Mouse (Mus musculus) cerebellum, adult 11 months (tissue): ENCODE results near the gene 9930104L06Rik.

ENCODE experiments used
- DNase-seq: peaks from one replicate; pipeline ENCODE4 v3.0.0; 2022

The 9930104L06Rik gene

DNA sequence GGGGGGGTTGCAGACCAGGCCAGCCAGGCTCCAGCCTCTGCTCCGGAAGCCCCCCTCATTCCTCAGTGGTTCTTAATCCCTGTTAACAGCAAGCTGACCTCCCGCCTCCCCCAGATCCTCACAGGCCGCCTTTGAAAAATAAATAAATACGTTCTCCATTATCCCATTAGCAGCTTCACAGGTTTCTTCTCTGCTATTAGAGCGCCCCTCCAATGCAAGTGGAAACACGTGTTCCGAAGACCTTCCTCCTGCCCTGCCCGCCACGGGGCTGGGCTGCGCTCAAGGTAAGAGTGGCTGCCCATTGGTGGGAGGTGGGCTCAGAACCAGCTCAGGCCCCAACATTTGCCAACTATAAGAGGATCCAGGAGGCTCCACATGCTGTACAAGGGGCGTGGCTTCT is 25.7 kb downstream of the 9930104L06Rik start:
- DNase-seq: no peak

DNA sequence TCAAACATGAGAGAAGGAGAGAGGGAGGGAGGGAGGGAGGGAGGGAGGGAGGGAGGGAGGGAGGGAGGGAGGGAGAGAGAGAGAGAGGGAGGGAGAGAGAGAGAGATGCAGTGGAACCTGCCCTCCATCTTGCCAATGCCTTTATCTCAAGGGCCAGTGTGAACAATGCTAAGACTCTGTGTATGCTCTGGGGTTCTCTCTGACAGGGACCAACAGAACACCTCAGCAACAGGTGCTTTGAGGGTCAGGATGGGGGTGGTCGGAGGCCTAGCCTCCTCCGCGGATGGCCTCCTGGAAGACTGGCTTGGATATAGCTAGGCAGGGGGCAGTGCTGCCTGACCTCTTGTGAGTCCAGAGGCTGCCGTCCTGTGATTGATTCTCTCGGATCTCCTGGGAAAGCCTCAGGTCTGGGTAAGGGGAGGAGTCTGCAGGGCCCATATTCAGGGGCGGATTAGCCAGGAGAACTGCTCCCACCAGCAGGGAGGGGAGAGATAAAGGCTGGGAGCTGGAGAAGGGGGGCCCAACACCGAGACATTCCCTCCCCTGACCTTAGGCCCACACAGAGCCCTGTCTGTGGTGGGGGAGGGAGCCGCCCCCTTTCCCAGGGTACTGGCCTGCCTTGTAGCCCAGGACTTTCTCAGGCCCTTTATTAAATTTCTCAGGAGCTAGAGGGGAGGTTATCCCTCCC is 28.2 kb downstream of the 9930104L06Rik start:
- no peak for DNase-seq

DNA sequence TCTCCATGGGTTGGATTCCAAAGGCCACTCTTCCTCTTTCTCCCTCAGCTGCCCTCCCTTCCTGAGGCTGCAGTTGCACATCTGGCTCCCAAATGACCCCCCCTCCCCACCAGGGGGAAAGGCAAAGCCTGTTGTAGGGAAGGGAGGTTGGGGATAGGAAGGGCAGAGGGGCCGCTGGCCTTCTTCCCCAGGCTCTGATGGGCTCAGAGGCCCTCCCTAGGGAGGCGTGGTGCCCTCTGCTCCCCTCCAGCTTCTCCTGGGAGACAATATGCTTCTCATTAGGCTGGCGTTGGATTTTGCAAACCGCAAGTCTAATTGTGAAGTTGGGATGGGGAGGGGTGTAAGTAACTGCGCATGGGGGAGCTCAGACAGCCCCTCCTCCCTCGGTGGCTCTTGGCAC is 31.9 kb downstream of the 9930104L06Rik start:
- no peak for DNase-seq

DNA sequence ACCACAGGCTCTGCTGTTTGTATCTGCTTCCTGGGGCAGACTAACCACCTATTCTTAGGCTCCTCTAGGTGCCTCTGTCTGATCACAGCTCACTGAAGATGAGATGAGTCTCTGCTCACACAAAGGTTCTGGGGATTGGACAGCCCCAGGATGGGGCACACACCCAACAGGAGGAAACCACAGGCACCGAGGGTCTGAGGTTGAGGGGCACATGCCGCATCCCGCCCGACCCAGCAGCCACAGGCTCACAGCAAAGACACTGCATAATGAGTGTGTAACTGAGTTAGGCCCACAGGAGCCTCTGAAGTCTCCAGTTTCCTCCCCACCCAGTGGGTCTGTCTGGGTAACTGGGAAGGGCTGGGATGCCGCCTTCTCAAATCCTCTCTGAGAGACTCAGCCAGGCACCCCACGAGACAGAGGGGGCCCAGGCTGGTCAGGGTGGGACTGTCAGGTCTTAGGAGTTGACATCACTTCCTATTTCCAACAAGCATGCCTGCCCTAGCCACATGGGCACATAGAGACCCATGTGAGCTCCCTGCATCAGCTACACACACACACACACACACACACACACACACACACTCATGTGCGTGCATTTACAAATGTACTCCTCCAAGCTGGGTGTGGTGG is 32.5 kb downstream of the 9930104L06Rik start:
- no peak for DNase-seq

DNA sequence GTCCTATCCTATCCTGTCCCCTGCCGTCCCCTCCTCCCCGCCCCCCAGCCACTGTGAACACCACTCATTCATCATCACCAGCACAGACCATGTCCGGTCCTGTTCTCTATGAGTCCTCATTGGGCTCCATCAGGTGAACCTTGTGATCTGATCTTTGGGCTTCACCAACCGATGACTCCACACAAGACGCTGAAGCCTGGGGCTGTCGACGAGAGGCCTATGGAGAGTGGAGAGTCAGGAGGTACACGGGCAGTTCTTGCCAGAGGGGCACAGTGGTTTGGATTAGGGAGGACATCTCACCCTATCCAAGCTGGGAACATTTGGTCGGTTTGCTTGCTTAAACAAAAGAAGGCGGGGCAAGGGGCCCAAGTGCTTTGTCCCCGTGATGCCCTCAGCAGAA is 33.3 kb downstream of the 9930104L06Rik start:
- DNase-seq: no peak

DNA sequence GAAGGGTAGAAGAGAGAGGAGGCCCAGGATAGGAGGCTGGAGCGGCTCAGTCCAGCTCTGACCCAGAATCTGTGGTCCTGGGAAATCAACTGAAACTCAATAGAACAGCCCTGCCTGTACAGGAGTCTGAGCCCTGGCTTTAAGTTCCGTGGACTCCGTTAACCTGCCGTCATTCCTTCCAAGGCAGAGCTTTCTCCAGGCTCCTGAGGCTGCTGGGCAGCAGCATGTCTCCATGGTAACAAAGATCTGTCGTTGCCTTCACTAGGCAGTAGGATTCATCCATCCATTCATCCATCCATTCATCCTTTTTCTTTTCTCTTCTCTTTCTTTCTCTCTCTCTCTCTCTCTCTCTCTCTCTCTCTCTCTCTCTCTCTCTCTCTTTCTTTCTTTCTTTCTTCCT is 33.8 kb downstream of the 9930104L06Rik start:
- DNase-seq: no peak

DNA sequence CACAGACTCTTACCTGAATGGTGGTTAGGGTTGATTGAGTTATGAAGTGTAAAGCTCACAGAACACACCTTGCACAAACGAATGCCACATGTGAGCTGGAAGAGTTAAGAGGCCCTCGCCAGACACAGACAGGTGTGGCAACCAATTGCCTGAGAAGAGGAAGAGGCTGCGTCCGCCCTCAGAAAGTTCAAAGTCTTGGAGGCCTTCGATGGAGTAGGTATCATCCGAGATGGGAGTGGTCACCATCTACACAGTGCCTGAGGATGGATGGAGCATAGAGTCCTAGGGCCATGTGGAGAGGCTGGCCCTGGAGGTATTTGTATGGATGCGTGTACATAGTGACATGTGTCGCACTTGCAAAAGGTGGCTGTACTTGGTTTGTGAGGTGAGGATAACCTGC is 34.2 kb downstream of the 9930104L06Rik start:
- DNase-seq: no peak

DNA sequence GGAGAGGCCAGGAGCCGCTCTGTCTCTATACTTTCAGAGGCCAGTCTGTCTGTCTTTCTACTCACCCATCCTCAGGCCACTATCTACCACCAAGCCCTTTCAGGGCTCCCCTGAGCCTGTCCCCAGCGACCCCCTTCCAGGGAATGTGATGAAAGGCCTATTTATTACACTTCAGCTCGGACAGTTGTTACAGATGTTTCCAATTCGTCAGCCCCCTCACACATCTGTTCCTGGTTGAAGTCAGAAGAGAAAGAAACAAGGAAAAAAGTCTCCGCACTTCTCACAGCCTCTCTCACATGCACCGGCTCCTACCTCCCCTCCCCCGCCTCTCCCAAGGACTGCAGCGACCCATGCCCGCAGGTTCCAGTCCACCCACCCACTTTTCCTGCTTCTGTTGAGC is 35.5 kb downstream of the 9930104L06Rik start:
- no peak for DNase-seq

DNA sequence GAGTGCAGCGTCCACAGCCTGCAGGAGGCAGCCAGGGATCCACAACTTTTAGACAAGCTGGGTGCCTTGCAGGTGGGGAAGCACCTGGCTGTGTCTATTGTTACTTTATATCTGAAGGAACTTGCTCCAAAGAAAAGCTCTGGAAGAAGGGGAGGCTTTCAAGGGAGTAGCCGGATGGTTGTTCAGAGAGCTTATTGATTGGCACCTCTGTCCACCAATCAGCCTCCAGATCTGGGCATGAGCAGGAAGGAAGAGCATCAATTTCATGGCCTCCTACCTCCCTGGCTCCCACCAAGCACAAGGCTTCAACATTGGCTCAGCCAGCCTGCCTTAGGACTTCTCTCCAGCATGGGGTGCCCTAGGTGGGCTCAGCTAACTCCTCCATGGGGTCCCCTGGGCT is 36.4 kb downstream of the 9930104L06Rik start:
- DNase-seq: no peak

DNA sequence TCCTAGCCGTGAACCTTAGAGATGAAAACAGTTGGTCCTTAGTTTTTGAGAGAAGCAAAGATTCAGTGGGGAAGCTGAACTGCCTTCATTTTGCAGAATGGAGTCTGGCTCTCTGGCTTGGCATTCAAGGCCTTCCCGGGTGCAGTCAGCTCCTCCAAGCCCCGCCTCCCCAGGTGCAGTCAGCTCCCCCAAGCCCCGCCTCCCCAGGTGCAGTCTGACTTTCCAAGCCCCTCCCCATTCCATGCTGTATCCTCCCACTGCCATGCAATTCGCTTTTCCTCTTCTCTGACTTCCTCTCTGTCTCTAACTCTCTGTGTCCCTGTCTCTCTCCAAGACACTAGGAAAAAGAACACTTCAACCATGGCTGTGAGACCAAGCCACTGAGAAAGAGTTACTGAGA is 41.4 kb downstream of the 9930104L06Rik start:
- DNase-seq: no peak

DNA sequence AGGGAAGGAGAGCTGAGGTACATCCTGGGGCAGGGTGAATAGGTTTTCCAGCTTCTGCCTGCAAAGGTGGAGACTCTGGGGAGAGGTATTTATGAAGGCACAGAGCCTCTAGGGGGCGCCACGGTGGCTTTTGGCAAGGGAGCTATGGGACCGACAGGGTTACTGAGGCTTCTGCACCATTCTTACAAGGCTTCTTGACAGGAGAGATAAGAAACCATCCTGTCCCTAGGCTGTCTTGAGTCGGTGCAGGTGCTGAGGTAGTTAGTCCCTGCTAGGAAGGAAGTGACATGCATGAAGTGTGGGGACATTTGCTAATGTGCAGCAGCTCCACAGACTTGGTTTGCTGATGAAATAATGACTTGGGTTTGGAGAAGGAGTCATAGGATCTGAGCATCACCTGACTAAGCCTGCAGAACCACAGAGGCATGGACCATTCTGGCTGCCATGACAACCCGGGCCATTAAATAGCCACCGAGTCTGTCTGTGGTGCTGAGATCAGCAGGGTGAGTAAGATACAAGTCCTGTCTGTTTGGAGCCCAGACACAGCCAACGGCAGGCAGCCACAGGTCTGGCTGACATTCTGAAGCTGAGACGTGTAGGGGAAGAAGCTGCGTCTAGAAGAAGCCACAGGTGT is 47.2 kb downstream of the 9930104L06Rik start:
- no peak for DNase-seq

DNA sequence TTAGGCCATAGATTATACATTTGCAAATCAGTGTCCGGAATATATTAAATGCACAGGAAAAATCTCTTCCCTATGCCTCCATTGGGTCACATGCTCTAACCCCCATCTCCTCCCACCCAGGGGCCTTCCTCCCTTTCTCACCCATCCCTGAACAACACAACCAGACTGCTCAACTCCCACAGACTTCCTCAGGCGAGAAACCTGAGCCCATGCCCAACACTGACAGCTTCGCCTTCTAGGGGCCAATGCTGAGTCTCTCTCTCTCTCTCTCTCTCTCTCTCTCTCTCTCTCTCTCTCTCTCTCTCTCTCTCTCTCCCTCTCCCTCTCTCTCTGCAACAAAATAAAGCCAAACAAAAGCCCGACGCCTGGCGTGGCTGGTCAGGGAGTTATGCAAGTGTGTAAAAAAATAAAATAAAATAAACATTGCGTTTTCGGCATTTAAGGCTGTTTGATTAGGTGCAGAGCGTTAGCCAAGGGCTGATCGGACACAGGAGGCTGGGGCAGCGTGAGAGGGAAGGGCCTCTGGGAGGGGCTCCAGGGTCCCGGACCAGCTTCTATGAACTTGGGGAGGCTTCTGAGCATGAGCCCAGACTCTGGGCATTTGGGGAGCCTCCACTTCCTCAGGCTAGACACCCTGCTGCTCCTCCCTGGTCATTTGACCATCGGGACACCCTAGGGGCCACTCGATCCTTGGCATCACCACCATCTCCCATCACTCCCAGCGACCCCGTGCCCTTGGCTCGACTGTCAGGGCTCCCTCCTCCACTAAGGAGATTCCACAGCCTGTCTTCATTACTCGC is 48.2 kb downstream of the 9930104L06Rik start:
- no peak for DNase-seq

DNA sequence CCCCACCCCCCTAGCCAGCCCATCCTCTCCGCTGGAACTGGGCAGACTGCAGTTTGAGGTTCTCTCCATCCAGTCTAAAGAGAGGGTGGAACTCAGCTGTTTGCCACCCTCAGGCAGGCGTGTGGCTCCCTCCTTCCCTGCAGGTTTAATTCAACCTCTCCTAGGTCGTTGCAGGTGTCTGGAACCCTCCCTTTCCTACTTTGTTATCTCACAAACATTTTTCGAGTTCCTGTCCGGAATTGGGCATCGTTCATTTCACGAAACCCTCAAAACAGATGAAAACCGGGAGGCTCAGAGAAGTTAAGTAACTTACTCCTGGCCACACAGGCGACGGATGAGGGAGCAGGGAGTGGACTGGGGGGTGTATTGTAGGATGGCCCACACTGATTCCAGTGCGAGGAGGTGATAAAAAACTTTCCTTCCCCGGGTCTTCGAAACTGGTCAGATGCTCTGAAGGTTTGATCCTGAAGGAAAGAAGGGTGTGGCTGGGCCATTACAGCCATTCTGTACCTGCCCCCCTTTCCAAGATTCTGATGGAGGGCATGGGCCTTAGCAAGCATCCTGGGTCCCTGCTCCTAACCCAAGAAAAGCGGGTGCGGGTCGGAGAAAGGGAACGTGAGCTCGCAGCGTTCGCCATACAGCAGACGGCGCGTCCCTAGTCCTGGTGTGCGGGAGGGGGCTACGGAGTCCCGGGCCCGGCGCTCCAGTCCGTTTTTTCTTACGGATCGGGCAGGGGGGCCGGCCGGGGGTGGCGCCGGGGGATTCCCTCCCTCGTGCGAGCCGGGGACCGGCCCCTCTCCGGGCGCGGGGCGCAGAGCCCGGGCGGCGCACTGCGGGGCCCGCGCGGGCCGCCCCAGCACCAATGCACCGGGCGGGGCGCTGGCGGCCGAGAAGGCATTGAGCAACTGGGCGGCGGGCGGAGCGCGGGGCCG is 49.1 kb downstream of the 9930104L06Rik start, which contains the start of gene Rspo1:
Gene Rspo1 (plus strand): TSS at position 760 of the 932 bp plus-strand sequence.
- no peak for DNase-seq

DNA sequence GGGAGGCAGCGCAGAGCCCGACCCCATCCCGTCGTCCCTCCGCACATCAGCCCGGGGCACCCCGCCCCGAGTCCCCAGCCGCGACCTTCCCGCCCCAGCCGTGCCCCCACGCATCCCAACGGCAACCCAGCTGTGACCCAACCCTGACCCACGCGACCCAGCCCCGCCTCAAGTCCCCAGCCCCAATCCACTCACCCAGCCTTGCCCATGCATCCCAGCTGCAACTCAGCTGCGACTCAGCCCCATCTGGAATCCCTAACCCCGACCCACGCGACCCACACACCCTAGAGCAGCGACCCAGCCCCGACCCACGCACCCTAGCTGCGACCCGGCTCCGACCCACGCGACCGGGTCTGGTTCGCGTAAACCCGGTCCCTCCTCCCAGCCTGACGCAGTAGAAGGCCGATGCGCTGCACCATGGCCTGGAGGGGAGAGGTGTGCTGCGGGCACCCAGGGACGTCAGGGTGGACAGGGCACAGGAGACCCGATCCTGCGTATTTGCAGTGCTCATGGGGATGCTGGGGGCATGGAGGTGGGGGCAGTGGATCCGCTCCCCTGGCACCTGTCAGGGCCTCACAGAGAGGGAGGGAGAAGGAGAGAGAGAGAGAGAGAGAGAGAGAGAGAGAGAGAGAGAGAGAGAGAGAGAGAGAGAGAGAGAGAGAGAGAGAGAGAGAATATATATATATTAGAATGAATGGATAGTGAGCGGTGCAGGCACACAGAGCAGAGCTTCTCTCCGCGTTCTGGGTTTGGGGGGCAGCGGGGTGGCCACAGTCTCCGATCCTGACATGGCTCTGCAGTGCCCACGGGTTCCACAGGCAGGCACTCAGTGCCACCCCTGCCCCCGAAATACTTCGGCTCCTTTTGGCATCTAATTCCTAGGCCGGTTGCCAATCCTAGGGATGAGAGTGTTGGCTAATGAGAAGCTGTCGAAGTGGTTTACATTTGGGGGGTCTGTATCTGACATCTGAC is 50.2 kb downstream of the 9930104L06Rik start:
- no peak for DNase-seq

DNA sequence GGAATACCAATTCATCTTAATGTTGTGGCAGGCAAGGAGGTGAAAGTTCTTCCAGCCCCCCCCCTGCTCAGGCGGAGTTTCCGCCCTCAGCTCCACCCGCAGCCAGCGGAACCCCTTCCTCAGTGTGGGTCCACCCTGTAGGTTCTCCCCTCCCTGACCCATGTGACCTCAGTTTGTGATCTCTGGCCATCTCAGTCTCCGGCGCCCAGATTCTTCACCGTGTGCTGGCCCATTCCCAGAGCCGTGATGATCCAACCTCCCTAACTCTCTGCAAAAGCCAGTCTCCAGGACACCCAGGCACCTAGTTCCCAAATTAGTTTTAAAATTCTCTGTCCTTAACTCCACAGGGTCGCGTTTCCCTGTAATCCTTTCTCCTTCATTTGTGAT is 50.9 kb downstream of the 9930104L06Rik start:
- no peak for DNase-seq

DNA sequence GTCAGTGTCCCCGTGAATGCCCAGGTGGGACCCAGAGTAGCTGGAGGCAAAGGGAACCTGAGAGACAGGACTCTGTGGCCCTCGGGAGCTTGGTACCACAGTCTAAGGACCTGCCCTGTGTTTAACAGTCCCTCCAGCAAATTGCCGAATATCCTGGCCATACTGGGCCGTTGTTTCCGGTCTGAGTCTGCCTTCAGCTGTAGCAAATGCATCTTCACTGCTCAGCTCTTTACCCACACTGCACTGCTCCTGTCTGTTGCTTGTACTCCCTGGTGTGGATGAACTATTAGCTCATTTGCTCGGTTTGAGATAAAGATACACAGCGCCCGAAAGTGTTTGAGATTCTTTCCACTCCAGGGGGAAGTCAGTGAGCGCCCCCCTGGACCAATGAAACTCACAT is 51.5 kb downstream of the 9930104L06Rik start:
- no peak for DNase-seq

DNA sequence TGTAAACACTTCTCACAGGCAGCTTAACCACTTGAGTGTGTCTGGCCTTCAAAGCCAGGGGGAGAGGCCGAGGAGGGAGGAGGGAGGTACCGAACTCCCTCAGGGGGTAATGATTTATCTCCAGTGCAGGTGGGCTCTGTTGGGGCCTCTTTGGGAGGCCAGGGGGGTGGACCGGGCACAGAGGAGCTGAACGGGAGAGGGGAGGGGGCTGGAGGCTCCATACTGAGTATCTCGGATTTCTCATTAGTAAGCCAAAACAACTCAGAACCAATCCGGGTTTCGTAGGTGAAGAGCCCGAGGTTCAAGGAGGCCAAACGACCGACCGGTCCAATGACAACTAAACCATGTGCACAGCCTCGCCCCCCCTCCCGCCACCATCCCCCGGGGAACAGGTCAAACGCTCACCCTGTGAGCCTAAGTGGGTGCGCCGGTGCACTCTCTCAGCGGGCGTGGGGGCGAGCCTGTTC is 53.0 kb downstream of the 9930104L06Rik start:
- no peak for DNase-seq

DNA sequence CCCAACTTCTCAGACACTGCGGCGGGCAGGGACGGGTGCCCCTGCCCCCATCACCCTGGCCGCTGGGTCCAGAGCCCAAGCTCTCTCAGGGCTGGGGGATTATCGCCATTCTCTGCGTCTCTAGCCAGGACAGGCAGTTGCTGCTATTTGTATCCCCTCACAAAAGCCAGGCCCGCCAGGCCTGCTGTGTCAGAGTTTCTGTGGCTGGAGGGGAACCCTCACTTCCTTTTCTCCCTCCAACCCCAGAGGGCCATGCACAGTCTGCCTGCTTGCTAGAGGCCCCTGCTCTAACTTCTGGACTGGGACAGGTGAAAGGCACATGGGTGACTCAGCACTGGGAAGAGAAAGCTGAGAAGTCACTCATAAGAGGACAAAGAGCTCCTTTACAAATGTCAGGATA is 53.5 kb downstream of the 9930104L06Rik start:
- DNase-seq: no peak
